Mouse (Mus musculus) ES-Bruce4 (cell line): ENCODE results near the gene Ncl.

Experiments
- CTCF ChIP-seq: IDR thresholded peaks from one replicate; pipeline ENCODE4 v1.8.1; 2011; ENCODE audit warnings: low read depth, low read length
- EP300 ChIP-seq: IDR thresholded peaks from 2 replicates; pipeline ENCODE4 v1.6.1; 2011; ENCODE audit warnings: low read depth, low read length; ENCODE audit not compliant: insufficient read depth
- POLR2A ChIP-seq: IDR thresholded peaks from one replicate; pipeline ENCODE4 v1.8.1; 2011; ENCODE audit warnings: low read length; ENCODE audit not compliant: insufficient read depth

- TF ChIP-seq POLR2A, result no peak
- TF ChIP-seq CTCF, result no peak
- TF ChIP-seq EP300, result no peak
Observed at GRCm38 (mm10) chr1:86345069-86345468, 14.1 kb downstream of the Ncl start.
